Mouse (Mus musculus) T-helper 1 cell (primary cell): Measurements from ENCODE around the gene Cyp1b1.

ENCODE experiments used
- in situ Hi-C: fragments of 300-600 bp; cut with MboI, MseI; formaldehyde crosslinking; loops from one replicate; pipeline ENCODE4 v1.15.1; 2025; ENCODE audit warnings: high pct_unique_total_duplicates

Cyp1b1 gene

GRCm38 (mm10) chr17:79714931-79715637 lies at the start of gene Cyp1b1:
Cyp1b1 (minus strand) TSS chr17:79715061.
- in situ Hi-C loops, result loop anchor here (25.0 kb wide), 1 partner anchor 472 kb away; no protein-coding TSS in a partner anchor

DNA sequence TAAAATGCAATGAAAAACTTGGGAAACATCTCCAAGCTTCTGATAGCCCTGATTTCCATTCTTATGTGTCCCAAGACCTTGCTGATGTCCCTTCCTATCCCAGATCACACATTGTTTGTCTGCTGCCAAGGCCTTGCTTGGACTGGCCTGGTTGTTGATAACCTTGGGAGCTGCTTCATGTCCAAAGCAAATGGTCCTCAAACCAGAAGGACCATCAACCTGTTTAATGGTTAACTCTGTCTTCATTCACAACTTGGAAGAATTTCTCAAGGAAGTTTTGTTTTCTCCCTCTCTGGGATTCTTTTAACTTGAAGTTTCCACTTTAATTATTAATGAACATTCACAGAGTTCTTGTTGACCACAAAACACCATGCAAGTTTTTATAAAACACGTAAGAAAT lies 47.0 kb upstream of the Cyp1b1 start:
- in situ Hi-C loops, result no loop called here

- in situ Hi-C loops, result no loop called here
These were observed 39.0 kb upstream of the Cyp1b1 start for GRCm38 (mm10) chr17:79753831-79754230.

GRCm38 (mm10) chr17:79752836-79753235 lies 38.0 kb upstream of the Cyp1b1 start:
- in situ Hi-C loops, result no loop called here

- in situ Hi-C loops, result no loop called here
These were observed 36.9 kb upstream of the Cyp1b1 start for GRCm38 (mm10) chr17:79751661-79752191.

DNA sequence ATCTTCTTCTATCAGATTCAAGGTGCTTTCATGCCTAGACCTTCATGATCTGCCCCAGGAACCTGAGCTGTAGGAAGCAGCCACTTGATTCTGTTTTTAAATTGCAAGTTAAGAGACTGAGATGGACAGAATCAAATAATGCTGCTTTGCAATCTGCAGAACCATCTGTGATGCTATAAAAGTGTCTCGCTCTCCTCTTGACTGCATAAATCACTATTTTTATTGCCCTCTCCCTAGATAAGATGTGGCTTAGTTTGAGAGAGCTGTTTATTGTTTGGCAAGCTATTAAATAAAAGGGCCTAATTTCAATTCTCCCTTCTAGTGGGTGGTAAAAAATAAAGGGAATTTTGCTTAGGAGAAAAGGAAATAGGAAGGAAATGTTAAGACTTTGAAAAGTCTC lies 34.8 kb upstream of the Cyp1b1 start:
- in situ Hi-C loops, result no loop called here

GRCm38 (mm10) chr17:79746954-79747353 lies 32.1 kb upstream of the Cyp1b1 start:
- in situ Hi-C loops, result no loop called here

DNA sequence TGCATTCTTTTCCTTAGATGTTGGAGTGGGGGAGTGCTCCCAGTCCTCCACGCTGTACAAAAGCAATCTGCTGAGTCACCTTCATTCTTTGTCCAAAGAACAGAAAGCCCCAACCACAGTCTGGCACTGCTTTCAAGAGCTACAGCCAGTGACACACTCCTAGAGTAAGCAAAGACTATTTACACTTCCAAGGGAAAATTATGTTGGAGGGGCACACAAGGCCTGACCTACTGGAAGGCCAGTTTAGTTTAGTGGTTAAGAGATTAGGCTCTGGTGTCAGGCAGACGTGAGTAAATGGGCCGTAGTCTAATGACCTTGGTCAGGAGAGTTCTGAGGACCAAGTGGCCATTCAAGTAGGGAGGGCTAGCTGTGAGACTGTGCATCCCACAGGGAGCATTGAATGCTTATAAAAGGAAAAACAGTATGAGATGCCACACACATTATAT lies 31.3 kb upstream of the Cyp1b1 start:
- in situ Hi-C loops, result no loop called here

- in situ Hi-C loops, result no loop called here
These were observed 30.3 kb upstream of the Cyp1b1 start for GRCm38 (mm10) chr17:79745051-79745731.

DNA sequence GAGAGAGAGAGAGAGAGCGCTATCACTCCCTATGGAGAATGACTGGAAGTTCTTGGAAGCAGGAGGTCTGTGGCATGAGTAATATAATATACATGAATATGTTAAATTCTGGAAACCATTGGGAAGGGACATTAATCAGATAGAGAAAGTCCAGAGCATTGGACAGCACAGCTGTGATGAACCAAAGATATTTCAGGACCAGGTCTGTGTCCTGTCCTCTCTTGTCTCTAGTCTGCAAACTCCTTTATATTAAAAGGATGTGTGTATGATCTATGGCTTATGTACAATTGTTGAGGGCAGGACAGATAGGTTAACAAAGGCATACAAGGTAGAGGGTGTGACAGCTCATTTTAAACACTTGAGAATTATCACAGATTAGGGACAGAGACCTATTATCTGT lies 28.6 kb upstream of the Cyp1b1 start:
- in situ Hi-C loops, result no loop called here

- in situ Hi-C loops, result no loop called here
These were observed 27.8 kb upstream of the Cyp1b1 start for GRCm38 (mm10) chr17:79742635-79743034.

GRCm38 (mm10) chr17:79738847-79739498 lies 24.1 kb upstream of the Cyp1b1 start:
- in situ Hi-C loops, result no loop called here

- in situ Hi-C loops, result no loop called here
These were observed 22.7 kb upstream of the Cyp1b1 start for GRCm38 (mm10) chr17:79737598-79737997.

GRCm38 (mm10) chr17:79733039-79733438 lies 18.2 kb upstream of the Cyp1b1 start:
- in situ Hi-C loops, result no loop called here

DNA sequence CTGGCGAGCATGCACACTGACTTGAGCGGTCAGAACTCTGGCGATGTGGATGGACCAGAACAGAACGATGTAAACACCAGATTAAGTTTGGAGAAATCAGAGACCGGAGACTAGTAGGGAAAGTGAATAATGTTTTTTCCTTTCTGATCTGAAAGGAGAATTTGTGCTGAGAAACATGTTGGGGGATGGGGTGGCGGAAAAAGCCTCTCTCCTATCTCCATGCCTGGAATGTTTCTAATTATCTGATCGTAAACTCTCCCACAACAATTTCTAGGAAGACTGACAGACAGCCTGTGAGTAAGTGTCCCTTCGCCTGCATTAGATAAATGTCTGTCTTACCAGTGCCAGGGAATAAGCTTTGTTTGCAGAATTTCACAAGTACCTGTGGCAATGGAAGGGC lies 16.1 kb upstream of the Cyp1b1 start:
- in situ Hi-C loops, result no loop called here

DNA sequence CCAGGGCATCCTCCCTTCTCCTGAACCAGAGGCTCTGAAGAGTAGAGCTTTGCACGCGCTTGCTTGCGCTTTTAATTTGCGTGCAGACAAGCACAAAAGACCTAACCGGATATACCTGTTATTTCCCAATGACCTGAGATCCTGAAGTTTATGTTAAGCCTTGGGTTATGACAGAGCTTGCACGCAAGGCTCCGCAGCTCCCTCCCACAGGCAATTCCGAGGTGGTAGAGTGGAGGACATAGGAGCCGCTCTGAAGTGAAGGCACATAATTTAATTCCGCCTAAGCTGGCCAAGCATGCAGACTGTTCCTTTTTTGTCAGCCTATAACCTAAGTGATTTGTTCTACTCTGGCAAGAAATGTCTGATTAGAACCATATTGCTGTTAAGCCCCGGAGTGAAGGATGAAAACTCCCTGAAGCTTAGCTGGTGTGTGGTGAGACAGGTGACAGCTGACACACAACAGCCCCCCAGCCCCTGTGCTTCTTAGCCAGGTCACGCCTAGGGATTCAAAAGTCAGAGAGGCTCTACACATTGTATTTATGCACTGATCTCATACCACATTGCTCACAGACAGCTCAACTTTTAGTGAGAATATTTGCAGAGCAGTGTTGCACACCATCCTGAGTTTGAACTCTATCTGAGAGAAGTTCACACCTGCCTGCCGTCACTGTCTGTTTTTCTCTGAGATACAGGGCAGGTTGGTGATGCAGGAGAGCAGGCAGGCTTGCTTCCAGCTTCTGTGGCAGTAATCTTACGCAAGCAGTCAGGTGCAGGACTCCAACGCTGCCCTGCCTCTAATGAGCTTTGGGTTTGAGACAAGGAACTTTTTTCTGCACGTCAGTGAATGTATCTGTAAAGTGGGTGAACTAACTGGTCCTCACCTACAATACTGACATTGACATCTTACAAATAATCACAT lies 14.0 kb upstream of the Cyp1b1 start:
- in situ Hi-C loops, result no loop called here

GRCm38 (mm10) chr17:79728053-79728584 lies 13.3 kb upstream of the Cyp1b1 start:
- in situ Hi-C loops, result no loop called here

GRCm38 (mm10) chr17:79726613-79727012 lies 11.8 kb upstream of the Cyp1b1 start:
- in situ Hi-C loops, result no loop called here

DNA sequence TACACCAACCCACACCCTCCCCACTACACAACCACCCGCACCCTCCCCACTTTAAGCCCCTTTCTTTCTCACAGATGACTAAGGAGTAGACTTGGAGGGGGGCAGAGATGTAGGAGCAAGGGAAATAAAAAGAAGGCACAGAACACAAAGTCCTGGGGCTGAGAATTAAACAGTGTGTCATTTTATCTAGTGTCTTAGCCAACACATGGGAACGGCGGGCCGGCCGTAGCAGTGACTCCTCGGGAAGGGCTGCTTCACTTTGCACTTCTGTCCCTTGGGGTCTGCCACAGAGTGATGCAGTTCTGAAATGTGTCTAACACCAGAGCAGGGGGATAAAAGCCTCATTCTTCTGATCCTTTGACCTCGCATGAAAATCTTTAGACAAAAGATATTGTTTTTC lies 5.8 kb upstream of the Cyp1b1 start:
- in situ Hi-C loops, result loop anchor here (25.0 kb wide), 1 partner anchor 467 kb away; no protein-coding TSS in a partner anchor

DNA sequence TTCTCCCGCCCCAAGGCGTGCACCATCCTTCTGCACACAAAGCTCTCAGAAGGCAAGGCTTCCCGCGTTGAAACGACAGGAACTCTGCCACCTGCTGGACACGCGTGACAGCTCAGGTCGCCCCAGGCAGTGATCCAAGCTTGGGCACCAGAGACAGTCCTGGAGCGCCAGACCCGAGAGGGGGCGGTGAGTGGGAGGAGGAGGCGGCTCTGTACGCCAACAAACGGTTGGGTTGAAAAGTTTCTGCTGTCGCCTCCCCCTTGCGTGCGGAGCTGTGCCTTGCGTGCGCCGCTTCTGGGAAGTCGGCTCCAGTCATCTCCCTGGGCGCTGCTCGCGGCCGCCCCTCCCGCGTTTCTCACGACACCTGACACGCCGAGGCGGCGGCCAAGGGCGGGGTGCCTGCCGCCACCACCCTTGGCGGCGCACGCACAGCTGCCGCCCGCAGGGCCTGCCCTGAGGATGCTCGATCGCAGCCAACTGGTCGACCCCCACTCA lies 835 bp upstream of the Cyp1b1 start:
- in situ Hi-C loops, result loop anchor here (25.0 kb wide), 1 partner anchor 472 kb away; no protein-coding TSS in a partner anchor
